Mouse (Mus musculus): ENCODE results near the gene Tnfrsf14.

The Tnfrsf14 gene

DNA sequence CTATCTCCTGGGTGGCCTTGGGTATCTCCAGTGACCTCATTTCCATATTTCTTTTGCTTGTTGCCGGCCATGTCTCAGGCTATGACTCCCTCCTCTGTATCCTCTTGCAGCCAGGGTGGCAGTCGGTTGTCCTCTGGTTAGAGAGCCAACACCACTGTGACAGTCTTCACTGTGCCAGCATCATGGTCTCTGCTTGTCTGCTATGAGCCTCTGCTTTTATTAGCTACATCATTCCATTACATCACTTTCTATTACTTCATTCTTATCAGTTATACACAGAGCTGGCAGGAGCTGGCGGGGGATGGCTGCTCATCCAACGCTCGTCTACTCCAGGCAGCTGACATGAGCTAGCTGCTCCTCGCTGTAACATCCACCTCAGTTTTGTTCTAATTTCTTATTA is 47.6 kb downstream of the Tnfrsf14 start:
- no peak for DNase-seq (ENCODE audit: low spot score)

DNA sequence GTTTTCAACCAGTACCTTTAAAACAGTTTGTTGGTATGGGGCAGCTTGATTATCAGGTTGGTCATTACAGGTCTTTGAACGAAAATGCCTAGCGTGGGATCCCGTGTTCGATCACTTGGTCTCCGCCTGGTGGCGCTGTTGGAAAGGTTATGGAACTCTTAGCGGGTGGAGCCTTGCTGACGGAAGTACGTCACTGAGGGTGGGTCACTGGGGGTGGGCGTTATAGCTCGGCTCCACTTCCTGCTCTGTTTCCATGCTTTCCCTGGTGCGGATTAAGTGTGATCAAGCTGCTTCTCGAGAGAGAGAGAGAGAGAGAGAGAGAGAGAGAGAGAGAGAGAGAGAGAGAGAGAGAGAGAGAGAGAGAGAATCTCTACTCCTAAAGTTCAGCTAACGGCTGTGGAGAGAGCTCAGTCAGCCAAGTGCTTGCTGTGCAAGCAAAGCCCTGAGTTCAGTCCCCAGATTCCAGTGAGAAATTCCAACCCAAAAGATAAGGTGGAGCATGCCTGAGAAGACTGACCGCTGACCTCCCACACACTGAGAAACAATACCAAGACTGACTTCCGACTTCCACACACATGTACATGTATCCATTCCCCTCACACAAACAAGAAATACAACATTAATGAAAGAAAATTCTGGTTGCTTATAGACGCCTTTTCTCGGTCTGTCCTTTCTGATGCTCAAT is 50.4 kb downstream of the Tnfrsf14 start:
- DNase-seq (ENCODE audit: low spot score) = peak; percentile 96

DNA sequence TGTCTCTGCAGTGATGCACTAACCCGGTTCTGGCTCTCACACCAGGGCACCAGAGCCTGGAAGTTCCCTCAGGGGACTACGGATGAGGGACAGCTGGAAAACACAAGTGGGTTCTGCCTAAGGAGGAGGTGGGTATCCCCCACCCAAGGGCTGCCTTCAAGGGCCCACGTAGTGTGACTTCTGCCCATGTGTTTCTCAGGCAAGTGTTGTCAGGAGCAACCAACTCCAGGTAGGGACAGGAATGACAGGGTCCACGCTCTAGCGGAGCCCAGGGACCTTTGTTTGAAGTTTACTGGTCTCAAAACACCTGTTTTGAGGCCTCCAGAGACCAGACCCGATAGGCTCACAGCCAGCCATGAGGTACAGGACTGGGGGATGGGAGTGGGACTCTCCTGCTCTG is 55.2 kb downstream of the Tnfrsf14 start:
- DNase-seq (ENCODE audit: low spot score) = no peak

Data from urinary bladder, postnatal 25 days (tissue).